In genomic region chr14:76169876-76170466, GRCm38 (mm10) we compare ENCODE assay signal across 9 mouse cellular contexts. TPM values are rescaled to one million over a fixed set of nuclear protein-coding genes. Genes with fewer than 3 reads are reported as not detected.
A peak's percentile ranks its signal among the peaks of the same experiment; 100 is the strongest.
DNase-seq lines count a peak whose midpoint lies in the region.
"Had no signal": no experiment of that assay in that cellular context is flagged by ENCODE, and none has a peak within 500 bp of the region (broad histone marks: within the 10 kb centered on the region; RNA-seq: fewer than 3 reads in every experiment).

No protein-coding gene starts in this region.

- DNase-seq in gastrocnemius, adult 18-20 months (ENCODE audit: low spot score) = peak; percentile 33
- DNase-seq in gastrocnemius, postnatal 36 days = no peak
- DNase-seq in ovary, adult 18-20 months (ENCODE audit: low spot score) = peak; percentile 46
- DNase-seq in ovary, postnatal 10 days (ENCODE audit: low spot score) = no peak
- peak; percentile 13 for DNase-seq in gastrocnemius, postnatal 10 days
- peak; percentile 31 for DNase-seq in ovary, postnatal 14 days (ENCODE audit: low spot score)
- no peak for DNase-seq in thymus, postnatal 36 days
- DNase-seq in spleen, postnatal 36 days (ENCODE audit: low spot score in 2 of 2) = no peak
- DNase-seq: right cerebral cortex, postnatal 4 days had no signal

- intact Hi-C loops in gastrocnemius, postnatal 36 days (cut with DNase I) = loop anchor here (5.0 kb wide), 1 partner anchor 67 kb away; no protein-coding TSS in a partner anchor

RNA-seq across cellular contexts. Expression of gene Nufip1, which starts 59.3 kb away (rescaled TPM):
- total RNA-seq in gastrocnemius, adult 18-20 months (2021) = 1 to 10 TPM; 3.2 to 3.8 TPM
- 1 to 10 TPM; 2.5 to 3.6 TPM for total RNA-seq in gastrocnemius, postnatal 36 days (2021)
- total RNA-seq in gastrocnemius, postnatal 10 days (2021) = 1 to 10 TPM; 4.5 to 4.8 TPM

RNA-seq across cellular contexts. Expression of gene Gpalpp1, which starts 59.4 kb away (rescaled TPM):
- total RNA-seq in gastrocnemius, adult 18-20 months (2021) = 1 to 10 TPM; 6.1 to 6.5 TPM
- 1 to 10 TPM; 4.7 to 6.6 TPM for total RNA-seq in gastrocnemius, postnatal 36 days (2021)
- 1 to 10 TPM; 7.9 to 8.6 TPM for total RNA-seq in gastrocnemius, postnatal 10 days (2021)

Comparison
In these comparisons a context has a peak if more than half of its experiments do, and no peak if none do; other contexts are left out.
1. DNase-seq: peak in gastrocnemius, adult 18-20 months (single experiment), ovary, adult 18-20 months (single experiment), gastrocnemius, postnatal 10 days (single experiment) and ovary, postnatal 14 days (single experiment); none in gastrocnemius, postnatal 36 days (0 of 2), ovary, postnatal 10 days (single experiment), thymus, postnatal 36 days (0 of 2) and spleen, postnatal 36 days (0 of 2).